Mouse (Mus musculus): Measurements from ENCODE around the gene Men1.
A peak's percentile ranks its signal among the peaks of the same experiment; 100 is the strongest.

The Men1 gene

DNA sequence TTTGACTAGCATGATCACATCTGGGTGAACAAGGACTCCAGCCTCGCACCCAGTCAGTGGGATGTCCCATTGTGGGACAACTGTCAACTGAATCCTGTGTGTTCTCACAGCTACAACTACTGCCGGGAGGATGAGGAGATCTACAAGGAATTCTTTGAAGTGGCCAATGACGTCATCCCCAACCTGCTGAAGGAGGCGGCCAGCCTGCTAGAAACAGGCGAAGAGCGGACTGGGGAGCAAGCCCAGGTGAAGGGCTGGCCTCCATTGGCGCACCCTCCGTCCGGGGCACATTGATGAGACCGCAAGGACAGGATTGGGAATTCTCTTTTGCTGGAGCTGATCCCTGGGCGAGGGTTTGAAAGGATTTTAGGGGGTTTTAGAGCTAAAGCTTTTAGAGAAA lies 3.9 kb downstream of the Men1 start:
- DNase-seq (ENCODE audit: low read depth, low spot score) = no peak

DNA sequence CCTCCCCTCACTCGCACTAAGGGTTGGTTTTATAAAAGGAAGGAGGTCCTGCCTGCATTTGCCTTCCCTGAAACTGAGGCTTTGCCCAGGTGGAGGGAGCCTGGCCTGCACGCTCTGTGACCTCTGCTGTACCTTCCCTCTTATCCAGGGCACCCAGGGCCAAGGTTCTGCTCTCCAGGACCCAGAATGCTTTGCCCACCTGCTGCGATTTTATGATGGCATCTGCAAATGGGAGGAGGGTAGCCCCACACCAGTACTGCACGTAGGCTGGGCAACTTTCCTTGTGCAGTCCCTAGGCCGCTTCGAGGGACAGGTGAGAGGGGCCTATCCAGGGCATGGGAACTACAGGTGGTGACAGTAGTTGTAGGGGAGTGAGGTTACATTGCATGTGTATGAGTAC lies 4.4 kb downstream of the Men1 start:
- DNase-seq (ENCODE audit: low read depth, low spot score) = no peak

DNA sequence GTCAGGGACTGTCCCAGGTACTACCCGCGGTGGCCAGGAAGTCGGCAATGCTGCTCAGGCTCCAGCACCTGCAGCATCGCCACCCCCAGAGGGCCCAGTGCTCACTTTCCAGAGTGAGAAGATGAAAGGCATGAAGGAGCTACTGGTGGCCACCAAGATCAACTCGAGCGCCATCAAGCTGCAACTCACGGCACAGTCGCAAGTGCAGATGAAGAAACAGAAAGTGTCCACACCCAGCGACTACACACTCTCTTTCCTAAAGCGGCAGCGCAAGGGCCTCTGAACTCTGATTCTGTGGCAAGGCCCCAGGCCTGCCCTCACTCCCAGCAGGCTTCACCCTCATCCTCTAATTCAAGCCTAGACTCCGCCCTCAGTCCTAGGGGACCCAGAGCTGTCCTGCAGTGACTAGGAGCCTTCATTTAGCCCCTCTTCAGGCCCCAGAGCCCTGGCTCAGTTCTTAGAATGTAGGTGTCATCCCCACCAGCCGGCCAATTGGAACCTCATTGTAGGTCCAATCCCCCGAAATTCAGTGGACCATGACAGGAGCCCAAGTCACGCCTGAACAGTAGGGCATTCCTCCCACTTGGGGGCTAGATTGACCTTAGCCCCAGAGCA lies 5.2 kb downstream of the Men1 start:
- peak; percentile 91 for DNase-seq (ENCODE audit: low read depth, low spot score)

DNA sequence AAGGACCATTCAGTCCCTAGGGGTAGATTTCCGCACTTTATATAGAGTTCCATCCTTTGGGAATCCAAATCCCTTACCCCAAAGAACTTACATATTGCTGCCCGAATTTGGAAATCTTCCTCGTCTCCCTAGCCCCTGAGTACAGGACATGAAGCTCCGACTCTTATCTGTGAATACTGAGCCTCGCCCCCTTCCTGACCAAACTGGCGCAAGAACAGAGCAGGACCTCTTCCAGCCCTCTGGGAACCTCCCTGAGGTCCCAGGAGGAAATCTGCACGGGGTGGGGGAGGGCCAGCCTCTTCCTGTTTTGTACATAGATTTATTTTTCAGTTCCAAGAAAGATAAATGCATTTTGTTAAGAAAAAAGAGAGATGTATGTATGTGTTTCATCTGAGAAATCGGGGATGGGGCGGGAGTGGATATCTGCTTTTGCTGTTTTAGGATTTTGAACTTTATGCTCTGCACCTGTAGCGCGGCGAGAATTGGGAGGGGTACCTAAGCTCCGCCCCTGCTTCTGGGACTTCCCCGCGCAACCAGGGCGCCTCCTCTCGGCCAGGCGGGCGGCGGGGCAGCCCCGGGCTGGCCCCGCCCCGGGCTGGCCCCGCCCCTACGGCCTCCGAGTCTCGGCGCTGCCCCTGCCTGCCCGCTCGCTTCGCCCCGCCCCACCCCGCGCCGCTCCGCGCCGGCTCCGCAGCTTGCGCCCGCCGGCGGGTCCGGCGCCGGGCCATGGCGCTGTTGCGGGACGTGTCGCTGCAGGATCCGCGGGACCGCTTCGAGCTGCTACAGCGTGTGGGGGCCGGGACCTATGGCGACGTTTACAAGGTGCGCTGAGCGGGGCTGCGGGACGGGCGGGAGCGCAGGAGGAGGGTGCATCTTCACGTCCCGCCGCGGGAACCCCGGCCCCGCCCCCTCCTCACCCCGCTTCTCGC lies 6.0 kb downstream of the Men1 start, which contains the start of gene Map4k2:
Map4k2 (plus strand) TSS at position 612 of the 929 bp plus-strand sequence.
- DNase-seq (ENCODE audit: low read depth, low spot score) = peak; percentile 93

DNA sequence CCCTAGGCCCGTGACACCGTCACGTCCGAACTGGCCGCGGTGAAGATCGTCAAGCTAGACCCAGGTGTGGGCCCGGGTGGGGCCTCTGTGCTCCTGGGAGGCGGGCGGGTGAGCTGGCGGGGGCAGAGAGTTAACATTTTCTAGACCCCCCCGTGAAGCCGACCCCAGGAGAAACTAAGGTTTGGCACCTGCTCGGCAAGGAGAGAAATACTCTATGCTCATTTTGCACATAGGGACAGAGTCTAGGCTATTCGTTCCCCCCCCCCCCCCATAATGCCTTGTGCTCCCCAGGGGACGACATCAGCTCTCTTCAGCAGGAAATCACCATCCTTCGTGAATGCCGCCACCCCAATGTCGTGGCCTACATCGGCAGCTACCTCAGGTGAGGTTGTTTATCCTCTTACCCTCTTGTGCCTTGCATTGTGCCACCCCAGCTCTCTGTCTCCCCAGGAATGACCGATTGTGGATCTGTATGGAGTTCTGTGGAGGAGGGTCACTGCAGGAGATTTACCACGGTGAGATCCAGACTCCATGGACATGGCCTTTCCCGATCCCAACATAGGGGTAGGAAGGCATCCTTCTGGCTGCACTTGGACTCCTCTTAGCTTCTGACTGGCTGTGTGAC lies 6.8 kb downstream of the Men1 start:
- no peak for DNase-seq (ENCODE audit: low read depth, low spot score)

DNA sequence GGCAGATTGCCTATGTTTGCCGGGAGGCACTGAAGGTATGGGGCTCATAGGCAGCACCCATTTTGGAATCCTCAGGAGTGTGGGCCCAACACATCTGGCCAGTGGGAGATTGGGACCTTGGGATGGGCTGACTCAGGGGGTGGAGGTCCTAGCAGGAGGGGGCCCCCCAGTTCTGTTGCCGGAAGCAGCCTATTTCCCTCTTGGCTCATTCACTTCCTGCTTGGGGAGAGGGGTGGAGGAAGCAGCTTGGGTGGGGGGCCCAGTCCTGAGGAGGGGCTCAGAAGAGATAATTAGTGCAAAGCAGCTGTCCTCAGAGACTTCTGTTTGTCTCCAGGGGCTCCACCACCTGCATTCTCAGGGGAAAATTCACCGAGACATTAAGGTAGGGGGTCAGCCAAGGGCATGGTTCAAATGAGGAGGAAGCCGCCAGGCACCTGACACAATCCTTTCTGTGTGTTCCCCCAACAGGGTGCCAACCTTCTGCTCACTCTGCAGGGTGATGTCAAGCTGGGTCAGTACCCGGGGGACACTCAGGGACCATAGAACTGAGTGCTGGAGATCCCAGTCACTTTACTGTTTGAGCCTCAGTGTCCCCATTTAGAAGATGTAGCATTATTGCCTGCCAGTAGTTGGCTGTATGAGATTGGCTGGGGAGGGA lies 7.6 kb downstream of the Men1 start:
- peak; percentile 26 for DNase-seq (ENCODE audit: low read depth, low spot score)

DNA sequence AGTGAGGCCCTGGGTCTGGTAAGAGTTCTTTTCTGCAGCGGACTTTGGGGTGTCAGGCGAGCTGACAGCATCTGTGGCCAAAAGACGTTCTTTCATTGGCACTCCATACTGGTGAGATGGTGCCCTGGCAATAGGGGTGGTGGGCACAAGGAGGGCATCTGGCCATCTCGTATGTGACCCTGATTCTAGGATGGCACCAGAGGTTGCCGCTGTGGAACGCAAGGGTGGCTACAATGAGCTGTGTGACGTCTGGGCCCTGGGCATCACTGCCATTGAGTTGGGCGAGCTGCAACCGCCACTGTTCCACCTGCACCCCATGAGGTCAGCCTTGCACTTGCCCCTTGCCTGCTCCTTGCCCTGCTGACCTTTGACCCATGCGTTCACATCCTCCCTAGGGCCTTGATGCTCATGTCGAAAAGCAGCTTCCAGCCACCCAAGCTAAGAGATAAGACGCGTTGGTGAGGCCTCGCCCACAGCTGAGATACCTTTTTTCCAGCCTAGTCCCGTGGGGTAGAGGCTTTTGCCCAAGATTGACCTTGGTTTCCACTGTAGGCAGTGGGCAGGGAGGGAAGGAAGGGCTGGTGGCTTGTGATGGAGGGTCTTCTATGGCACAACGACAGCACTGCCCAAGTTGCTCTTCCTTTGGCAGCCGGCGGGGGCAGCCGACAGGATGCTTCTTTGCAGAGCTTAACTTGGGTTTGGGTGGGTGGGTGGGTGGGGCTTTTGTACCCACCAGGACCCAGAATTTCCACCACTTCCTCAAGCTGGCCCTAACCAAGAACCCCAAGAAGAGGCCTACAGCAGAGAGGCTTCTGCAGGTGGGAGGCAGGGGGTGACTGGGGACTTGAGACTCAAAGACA lies 8.5 kb downstream of the Men1 start:
- peak; percentile 56 for DNase-seq (ENCODE audit: low read depth, low spot score)

DNA sequence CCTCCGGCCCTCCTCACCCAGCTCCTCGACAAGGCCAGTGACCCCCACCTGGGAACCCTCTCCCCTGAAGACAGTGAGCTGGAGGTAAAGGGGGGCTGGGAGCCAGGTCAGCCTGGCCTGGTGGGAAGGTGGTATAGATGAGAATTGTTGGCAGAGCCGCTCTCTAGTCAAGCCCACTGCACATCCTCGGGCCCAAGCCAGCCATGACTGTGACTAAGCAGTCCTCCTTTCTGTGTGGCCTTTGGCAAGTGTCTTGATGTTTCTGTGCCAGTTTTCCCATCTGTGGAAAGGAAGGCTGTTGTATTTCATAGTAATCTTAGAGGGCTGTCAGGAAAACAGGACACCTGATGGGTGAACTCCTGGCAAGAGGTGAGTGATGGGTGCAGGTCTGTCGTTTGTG lies 9.2 kb downstream of the Men1 start:
- no peak for DNase-seq (ENCODE audit: low read depth, low spot score)

DNA sequence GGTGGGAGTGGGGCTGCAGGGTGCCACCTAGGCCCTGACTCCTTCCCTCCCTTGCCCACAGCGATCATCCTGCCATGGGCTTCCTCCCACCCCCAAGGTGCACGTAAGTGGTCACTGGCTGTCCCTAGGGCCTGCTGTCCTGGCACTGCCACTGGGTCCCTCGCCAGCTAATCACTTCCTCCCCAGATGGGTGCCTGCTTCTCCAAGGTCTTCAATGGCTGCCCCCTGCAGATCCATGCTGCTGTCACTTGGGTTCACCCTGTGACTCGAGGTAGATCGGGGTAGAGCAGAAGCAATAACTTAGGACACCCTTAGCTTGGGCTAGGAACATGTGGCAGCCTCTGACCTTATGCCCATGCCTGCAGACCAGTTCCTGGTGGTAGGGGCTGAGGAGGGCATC lies 11.2 kb downstream of the Men1 start:
- DNase-seq (ENCODE audit: low read depth, low spot score) = no peak

DNA sequence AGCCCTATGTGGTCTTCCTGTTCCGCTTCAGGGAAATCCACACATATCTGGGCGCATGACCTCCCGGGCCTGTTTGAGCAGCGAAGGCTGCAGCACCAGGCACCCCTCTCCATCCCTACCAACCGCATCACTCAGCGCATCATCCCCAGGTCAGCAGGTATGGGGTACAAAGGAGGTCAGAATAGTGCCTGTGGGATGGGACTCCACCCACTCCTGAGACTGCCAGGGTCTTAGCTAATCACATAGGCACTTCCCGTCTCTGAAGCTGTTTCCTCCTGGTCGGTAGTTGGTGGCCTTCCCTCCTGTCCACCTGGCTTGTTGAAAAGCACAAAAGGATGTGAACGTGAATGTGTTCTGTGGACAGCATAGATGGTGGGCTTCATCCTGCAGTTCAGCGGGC lies 11.9 kb downstream of the Men1 start:
- DNase-seq (ENCODE audit: low read depth, low spot score) = no peak

DNA sequence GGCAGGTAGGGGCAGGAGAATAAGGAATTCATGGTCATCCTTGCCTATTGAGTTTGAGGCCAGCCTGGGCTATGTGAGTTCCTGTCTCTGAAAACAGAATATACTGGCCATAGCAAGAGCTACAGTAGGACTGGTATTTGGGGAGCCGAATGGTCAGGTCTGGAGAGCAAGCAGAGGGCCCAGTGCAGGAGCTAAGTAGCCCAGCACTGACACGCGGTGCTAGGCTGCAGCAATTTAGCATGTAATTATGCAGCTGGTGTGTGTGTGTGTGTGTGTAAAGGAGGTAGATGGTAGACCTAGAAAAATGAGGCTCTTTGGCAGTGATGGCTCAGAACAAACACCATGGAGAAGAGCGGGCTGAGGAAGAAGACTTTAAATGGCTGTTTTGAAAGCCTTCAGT lies 12.8 kb downstream of the Men1 start:
- DNase-seq (ENCODE audit: low read depth, low spot score) = no peak

DNA sequence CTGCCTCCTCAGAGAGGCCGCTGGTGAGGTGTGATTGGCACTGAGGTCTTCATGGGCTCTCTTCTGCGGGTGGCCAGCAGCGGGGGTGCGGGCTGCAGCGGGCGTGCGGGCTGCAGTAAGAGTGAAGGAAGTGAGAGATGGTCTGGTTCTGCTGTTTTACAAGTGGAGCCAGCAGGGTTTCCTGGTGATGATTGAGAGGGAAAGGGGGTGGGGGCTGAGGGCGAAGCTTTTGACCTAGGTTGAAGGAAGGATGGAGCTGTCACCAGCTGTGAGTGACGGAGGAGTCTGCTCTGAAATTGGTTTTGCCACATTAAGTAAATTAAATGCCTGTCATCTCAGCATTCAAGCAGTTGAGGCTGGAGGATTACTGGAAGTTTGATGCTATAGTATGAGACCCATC lies 13.9 kb downstream of the Men1 start:
- DNase-seq (ENCODE audit: low read depth, low spot score) = no peak

DNA sequence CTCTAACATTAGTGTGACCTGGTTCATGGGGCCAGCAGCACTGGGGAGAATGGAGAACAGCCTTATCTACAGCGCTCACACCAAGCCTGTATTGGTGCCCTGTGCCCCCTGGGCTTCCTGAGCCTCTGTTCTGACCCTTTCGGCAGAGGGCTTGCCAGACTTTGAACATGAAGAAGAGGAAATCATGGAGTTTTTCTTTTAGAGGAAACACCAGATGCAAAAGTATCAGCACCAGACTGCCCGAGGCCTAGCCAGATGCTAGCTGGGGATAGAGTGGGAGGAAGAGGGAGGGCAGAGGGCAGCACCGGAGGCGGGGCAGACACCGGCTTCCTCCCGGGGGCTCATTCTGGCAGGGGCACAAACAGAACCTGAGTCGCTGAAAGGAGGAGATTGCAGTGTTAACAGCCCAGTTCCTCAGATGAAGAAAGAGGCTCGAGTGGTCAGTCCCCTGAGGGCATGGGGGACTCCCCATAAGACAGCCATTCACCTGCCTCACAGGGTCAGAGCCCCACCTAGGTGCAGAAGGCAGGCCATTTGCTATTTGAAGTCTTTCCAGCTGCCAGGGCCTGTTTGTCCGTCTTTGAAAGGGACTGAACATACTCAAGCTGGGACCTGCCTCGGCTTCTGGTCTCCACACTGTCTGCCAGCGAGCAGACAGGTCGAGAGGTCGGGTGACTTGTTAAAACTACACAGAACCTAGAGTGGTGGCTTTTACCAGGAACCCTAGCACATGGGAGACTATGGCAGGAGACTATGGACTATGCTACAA lies 14.6 kb downstream of the Men1 start:
- DNase-seq (ENCODE audit: low read depth, low spot score) = no peak

DNA sequence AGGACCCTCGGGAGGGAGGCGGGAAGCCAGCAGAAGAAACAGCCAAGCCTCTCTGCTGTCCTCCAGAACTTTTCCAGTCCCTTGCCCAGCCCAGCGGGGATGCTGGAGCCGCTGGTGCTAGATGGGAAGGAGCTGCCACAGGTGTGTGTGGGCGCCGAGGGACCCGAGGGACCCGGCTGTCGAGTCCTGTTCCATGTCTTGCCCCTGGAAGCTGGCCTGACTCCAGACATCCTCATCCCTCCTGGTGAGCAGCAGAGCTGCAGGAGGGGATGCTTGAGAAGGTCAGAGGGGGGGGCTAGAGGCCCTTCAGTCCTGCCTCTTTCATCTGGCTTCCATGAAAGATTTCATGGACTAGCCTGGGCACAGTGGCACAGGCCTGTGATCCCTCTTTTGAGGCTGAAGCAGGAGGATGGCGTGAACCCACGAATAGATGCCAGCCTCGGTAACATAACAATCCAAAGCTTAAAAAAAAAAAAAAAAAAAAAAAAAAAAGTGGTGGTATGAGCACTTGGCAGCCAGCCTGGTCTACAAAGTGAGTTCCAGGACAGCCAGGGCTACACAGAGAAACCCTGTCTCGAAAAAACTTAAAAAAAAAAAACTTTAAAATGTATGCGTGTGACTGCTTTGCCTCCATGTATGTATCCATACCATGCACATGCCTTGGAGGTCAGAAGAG lies 16.8 kb downstream of the Men1 start:
- DNase-seq (ENCODE audit: low read depth, low spot score) = no peak

DNA sequence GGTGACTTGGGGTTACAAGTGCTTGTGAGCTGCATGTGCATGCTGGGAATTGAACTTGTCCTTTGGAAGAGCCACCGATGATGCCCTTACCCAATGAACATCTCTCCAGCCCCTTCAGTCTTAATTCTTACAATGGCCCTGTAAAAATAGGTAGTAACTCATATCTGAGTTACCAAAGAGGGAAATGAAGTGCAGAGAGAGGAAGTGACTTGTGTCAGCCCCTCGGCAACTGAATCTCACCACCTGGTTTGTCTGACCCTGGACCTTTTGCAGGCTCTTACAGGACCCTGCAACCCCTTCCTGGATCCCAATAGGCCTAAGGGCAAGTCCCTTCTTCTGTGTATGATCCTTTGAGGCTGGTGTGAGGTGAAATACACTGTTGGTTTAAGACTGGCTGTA lies 17.3 kb downstream of the Men1 start:
- no peak for DNase-seq (ENCODE audit: low read depth, low spot score)

DNA sequence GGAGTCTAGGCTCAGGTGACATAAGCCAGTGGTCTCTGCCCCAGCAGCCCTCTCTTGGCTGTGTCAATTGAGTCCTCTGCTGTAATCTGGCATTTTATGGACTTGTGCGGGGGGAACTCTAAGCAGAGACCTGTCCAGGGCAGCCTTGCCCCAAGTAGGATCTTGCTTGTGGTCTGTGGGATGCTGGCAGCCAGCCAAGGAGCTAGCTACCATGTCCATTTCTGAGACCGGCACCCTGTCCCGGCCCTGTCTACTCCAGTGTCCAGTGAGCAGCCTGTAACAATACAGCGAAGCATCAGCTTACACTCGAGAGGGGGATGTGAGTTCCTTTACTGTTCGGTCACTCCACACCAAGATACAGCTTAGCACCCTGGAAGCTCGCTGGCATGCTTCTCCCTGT lies 19.3 kb downstream of the Men1 start:
- DNase-seq (ENCODE audit: low read depth, low spot score) = no peak

DNA sequence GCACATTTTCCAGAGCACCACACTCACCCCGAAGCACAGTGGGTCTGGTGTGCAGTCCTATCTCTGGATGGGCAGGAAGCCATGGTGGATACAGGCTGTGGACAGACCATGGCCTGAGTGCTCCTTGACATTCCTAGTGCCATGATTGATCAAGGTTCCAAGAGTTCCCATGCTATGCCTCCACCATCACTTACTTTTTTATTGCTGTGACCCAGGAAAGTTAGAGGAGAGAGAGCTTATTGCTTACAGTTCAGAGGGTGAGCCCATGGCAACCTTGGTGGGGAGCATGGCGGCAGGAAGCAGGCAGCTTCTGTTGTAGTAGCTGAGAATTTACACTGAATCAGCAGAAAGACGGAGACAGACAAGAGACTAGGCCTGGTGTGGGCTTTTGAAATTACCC lies 26.5 kb downstream of the Men1 start:
- no peak for DNase-seq (ENCODE audit: low read depth, low spot score)

DNA sequence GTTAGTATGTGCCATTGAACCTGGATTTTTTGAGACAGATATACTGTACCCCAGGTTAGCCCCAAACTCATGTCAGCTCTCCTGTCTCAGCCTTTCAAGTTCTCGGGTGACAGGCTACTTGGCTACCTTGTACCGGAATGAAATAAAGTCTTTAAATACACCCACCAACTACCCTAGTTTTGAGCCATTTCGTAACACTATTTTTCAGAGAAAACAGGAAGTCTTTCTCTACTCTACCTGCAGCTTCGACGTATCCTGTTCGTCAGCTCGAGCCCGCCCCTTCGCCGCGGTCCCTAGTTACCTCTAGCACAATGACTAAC lies 28.3 kb downstream of the Men1 start:
- no peak for DNase-seq (ENCODE audit: low read depth, low spot score)

DNA sequence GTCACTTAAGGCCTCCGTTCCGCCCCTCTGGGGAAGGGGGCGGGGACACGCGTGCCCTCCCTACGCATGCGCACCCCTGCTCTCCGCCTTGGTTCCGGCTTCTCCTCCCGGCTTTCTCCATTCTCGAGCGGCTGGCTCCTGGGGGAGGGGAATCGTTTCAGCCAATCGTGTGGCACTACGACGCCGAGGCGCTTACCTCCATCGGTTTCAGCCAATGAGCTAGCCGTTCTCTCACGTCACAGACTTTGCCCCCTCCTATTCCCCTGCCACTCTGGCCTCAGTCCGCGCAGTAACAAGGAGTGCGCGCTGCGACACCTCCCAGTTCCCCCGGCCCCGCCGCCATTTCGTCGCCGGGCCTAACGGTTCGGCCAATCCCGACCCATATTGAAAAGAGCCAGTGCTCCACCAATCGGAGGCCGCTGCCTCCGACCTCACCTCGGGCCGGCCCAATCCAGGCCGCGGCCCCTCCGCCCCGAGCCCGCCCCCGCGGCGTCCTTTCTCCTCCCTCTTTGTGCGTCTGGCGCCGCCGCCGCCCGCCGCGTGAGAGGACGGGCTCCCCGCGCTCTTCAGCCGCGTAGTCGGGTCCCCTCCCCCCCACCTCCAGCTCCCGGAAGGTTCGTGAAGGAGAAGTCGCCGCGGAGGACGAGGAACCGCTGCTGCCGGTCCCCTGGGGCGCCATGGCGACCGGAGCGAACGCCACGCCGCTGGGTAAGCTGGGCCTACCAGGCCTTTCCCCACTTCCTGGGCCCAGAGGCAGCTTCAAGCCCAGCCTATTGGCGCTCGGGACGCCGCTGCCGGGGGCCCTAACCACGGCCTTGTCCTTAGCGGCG lies 28.8 kb downstream of the Men1 start, which contains the start of gene Sf1:
Sf1 (plus strand) TSS at position 280 of the 830 bp plus-strand sequence.
- DNase-seq (ENCODE audit: low read depth, low spot score) = peak; percentile 100

Measured in CD4-positive helper T cell, adult 2 months (primary cell).